Mouse (Mus musculus): ENCODE measurements at regions not wholly inside any gene's neighbourhood (a gene's known extent, or its start where the extent isn't known, plus 50 kb on each side); places are given as distances from the start of the nearest gene placed in this dataset.
A peak's percentile ranks its signal among the peaks of the same experiment; 100 is the strongest.

DNA sequence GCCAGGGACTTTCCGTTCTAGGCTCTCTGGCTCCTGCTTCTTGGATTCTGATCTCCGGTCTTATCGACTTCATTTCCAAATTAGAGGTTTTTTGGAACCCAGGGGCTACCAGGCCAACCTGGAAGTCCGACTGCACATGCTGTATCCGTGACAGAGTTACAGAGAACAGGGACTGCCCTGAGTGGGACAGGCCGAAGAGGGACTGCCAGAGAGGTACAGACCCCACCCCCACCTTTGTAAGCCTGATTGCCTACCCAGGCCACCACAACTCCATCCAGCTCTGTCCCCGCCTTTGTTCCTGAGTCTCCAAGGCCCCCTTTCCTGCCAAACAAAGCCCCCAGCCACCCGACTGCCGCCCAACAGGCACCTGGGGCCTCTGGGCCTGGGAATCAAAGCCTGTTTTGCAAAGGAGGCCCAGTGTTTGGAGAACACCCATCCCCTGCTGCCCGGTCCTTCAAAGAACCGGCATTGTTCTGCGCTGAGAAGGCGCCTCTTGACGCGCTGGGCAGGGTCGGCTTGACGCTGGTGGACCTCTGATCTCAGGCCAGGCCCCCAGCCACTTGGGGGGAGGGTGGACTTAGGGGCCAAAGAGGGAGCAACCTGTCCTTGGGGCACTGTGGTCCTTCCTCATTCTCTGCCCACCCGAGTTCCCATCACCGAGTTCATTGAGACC is 64.4 kb upstream of the Slc2a1 start:
- no peaks in the 10 kb centered on the region for H3K27me3 ChIP-seq
- H3K9me3 ChIP-seq: no peaks in the 10 kb centered on the region
- no peak overlapping the region for H3K4me3 ChIP-seq
- peak; percentile 43; the same call in 1 of the 2 replicates for ATAC-seq (ENCODE audit: low FRiP score, low read depth)
- H3K9ac ChIP-seq: no peak overlapping the region
- no peaks in the 10 kb centered on the region; the same call in 1 of the 2 replicates for H3K4me1 ChIP-seq (replicated peaks)
- WGBS: 35% methylated on average over 19 of the region's 19 CpGs
- no peaks in the 10 kb centered on the region for H3K36me3 ChIP-seq
- H3K27ac ChIP-seq (replicated peaks): no peak overlapping the region
- H3K4me2 ChIP-seq: no peak overlapping the region

DNA sequence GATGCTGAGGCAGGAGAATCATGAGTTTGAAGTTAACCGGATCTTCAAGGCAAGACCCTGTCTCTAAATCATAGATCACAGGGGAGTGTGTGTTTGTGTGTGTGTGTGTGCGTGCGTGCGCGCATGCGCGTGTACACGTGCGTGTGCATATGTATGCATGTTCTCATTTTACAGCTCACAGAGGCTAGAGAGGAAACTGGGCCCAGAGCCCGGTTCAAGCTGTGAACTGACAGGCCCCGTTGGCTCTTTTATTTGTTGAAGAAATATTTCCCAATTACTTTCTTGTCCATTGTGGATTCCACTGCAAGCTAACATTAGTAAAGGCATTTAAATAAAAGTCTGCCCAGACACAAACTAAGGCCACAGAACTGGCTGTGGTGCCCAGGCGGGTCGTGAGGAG is 63.7 kb upstream of the Slc2a1 start:
- Histone ChIP-seq H3K27ac (replicated peaks) (0 out of 2 replicates have a peak overlapping the region, but pooled peaks have one; percentile 26), H3K4me1 (replicated peaks) (no peaks in the 10 kb centered on the region; the same call in 1 of the 2 replicates), H3K9ac (no peak overlapping the region), H3K27me3 (no peaks in the 10 kb centered on the region), H3K9me3 (no peaks in the 10 kb centered on the region), H3K4me3 (no peak overlapping the region), H3K36me3 (no peaks in the 10 kb centered on the region), H3K4me2 (no peak overlapping the region)
- ATAC-seq (ENCODE audit: low FRiP score, low read depth): peak; percentile 51; the same call in 1 of the 2 replicates
- 77% methylated on average over 13 of the region's 13 CpGs for WGBS

DNA sequence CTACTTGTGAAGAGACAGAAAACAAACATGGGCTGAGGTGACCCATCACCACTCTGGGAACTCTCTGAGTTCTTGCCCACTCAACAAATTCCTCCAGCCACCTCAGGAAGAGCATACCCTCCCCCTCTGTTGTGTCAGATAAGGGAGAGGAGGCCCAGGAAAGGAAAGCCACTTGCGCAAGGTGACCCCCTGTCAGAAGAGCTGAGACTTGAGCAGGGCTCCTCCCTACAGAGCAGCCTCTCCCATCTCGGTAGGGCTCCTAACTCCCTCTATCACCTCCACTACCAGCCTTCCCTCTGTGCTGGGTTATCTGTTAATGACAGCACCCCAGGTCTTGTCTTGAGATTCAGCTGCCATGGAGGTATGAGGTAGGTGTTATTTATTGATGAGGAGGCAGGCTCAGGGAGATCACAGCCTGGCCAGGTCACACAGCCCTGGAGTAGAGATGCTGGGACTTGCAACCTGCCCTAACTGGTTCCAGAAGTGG is 57.6 kb upstream of the Slc2a1 start:
- Histone ChIP-seq H3K4me2 (no peak overlapping the region), H3K9me3 (no peaks in the 10 kb centered on the region), H3K9ac (no peak overlapping the region), H3K36me3 (no peaks in the 10 kb centered on the region), H3K4me3 (no peak overlapping the region), H3K4me1 (replicated peaks) (no peaks in the 10 kb centered on the region), H3K27me3 (no peaks in the 10 kb centered on the region), H3K27ac (replicated peaks) (no peak overlapping the region)
- no peak for ATAC-seq (ENCODE audit: low FRiP score, low read depth)
- 64% methylated on average over 2 of the region's 2 CpGs for WGBS

- H3K27ac ChIP-seq (replicated peaks): no peak overlapping the region
- no peak overlapping the region for H3K4me3 ChIP-seq
- no peaks in the 10 kb centered on the region for H3K4me1 ChIP-seq (replicated peaks)
- no peak for ATAC-seq (ENCODE audit: low FRiP score, low read depth)
- WGBS: 74% methylated on average over 3 of the region's 3 CpGs
- no peaks in the 10 kb centered on the region for H3K36me3 ChIP-seq
- no peaks in the 10 kb centered on the region for H3K9me3 ChIP-seq
- H3K4me2 ChIP-seq: no peak overlapping the region
- no peak overlapping the region for H3K9ac ChIP-seq
- no peaks in the 10 kb centered on the region for H3K27me3 ChIP-seq
Observed at GRCm38 (mm10) chr4:119052537-119052936, 56.0 kb upstream of the Slc2a1 start.

DNA sequence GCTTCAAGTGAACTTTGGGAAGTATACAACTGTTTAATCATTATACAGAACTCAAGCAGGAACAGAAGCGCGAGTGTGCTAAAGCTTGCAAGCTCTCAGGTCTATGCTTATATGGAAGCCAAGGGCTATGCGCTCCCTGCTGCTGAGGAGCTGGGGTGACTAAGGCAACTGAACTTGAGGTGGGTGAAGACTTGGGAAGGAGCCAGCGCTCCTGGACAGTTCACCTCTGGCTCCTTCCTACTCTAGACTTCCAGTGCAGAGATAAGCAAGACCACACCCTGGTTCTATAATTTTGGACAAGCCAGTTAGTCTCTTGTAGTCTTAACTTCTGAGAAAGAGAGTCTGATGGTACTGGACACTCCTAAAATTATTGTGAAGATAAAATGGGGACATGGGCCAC is 55.3 kb upstream of the Slc2a1 start:
- no peak for ATAC-seq (ENCODE audit: low FRiP score, low read depth)

DNA sequence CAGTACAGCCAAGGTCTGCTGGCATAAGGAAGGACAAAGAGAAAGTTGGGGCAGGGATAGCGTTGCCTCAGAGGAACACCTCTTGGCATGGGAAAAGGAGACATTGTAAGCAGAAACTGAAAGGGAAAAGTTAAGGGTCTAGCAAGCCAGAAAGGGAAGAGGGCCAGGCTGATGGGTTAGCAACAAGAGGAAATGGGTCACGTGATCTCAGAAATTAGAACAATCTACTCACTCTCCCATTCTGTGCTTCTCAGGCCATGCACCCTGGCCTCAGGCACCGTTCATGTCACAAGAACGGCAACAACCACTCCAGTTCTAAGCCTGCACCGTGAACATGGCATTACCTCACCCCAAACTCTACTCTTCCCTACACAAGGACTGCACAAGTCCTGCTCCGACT is 54.8 kb upstream of the Slc2a1 start:
- Histone ChIP-seq H3K27me3 (no peaks in the 10 kb centered on the region), H3K4me3 (no peak overlapping the region), H3K4me1 (replicated peaks) (no peaks in the 10 kb centered on the region), H3K36me3 (no peaks in the 10 kb centered on the region), H3K9ac (no peak overlapping the region), H3K4me2 (no peak overlapping the region), H3K9me3 (no peaks in the 10 kb centered on the region), H3K27ac (replicated peaks) (no peak overlapping the region)
- WGBS: 91% methylated on average over 6 of the region's 6 CpGs
- no peak for ATAC-seq (ENCODE audit: low FRiP score, low read depth)

More for the DNA sequence above, 55.3 kb upstream of the Slc2a1 start:
- Histone ChIP-seq H3K9ac (no peak overlapping the region), H3K4me1 (replicated peaks) (no peaks in the 10 kb centered on the region), H3K36me3 (no peaks in the 10 kb centered on the region), H3K27ac (replicated peaks) (no peak overlapping the region), H3K27me3 (no peaks in the 10 kb centered on the region), H3K9me3 (no peaks in the 10 kb centered on the region), H3K4me3 (no peak overlapping the region), H3K4me2 (no peak overlapping the region)
- WGBS: 97% methylated on average over 4 of the region's 4 CpGs

DNA sequence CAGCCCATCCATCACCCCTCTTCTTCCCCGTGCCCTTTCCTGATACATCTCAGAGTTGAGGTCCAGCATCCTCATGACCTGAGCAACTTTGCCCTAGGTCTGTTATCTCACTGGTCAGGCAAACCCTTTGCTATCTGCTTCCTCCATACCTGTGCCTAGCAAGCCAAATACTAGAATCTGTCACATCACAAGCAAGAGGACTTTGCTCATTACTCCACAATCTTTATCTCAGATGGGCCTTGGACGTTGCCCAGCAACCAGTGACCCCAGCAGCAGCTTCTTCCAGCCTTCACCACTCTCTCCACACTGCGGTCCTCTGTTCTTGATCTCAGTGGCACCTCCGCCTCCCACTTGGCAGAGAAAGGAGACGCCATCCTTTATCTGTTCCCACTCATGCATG is 54.4 kb upstream of the Slc2a1 start:
- H3K27ac ChIP-seq (replicated peaks): no peak overlapping the region
- no peak overlapping the region for H3K9ac ChIP-seq
- no peaks in the 10 kb centered on the region for H3K27me3 ChIP-seq
- no peaks in the 10 kb centered on the region for H3K36me3 ChIP-seq
- 74% methylated on average over 5 of the region's 5 CpGs for WGBS
- H3K4me2 ChIP-seq: no peak overlapping the region
- no peak for ATAC-seq (ENCODE audit: low FRiP score, low read depth)
- no peaks in the 10 kb centered on the region for H3K9me3 ChIP-seq
- no peak overlapping the region for H3K4me3 ChIP-seq
- H3K4me1 ChIP-seq (replicated peaks): no peaks in the 10 kb centered on the region

GRCm38 (mm10) chr4:119057191-119057590 is 51.3 kb upstream of the Slc2a1 start:
- no peaks in the 10 kb centered on the region for H3K27me3 ChIP-seq
- no peak overlapping the region for H3K9ac ChIP-seq
- WGBS: 89% methylated on average over 6 of the region's 6 CpGs
- H3K36me3 ChIP-seq: no peaks in the 10 kb centered on the region
- H3K9me3 ChIP-seq: no peaks in the 10 kb centered on the region
- no peaks in the 10 kb centered on the region for H3K4me1 ChIP-seq (replicated peaks)
- H3K27ac ChIP-seq (replicated peaks): no peak overlapping the region
- ATAC-seq (ENCODE audit: low FRiP score, low read depth): no peak
- H3K4me2 ChIP-seq: no peak overlapping the region
- H3K4me3 ChIP-seq: no peak overlapping the region

DNA sequence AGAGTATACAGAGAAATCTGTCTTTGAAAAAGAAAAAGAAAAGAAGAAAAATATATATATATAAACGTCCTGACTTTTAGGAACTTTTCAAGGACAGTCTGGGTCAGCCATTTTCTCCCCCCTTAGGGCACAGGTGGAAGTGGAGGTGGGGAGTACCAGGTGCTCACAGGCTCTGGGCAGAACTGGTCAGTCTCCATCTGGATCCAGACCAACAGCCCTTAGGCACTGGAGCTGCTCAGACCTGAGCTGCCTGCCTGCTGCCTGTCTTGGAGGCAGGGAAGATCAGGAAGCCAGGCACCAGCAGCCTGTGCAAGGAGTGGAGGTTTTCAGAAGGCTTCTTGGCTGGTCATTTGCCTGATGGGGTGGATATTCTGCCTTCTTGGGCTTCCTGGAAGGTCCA is 50.7 kb upstream of the Slc2a1 start:
- no peak overlapping the region for H3K27ac ChIP-seq (replicated peaks)
- H3K36me3 ChIP-seq: no peaks in the 10 kb centered on the region
- H3K27me3 ChIP-seq: no peaks in the 10 kb centered on the region
- no peak for ATAC-seq (ENCODE audit: low FRiP score, low read depth)
- H3K9ac ChIP-seq: no peak overlapping the region
- H3K4me1 ChIP-seq (replicated peaks): no peaks in the 10 kb centered on the region
- H3K4me2 ChIP-seq: no peak overlapping the region
- no peak overlapping the region for H3K4me3 ChIP-seq
- no peaks in the 10 kb centered on the region for H3K9me3 ChIP-seq
- 80% methylated on average over 1 of the region's 1 CpGs for WGBS

All from hindbrain, embryonic 15.5 days (tissue).